Mouse (Mus musculus) erythroblast, embryonic 14.5 days (primary cell): ENCODE results near the gene Gmnn.

Experiments
- GATA1 ChIP-seq: IDR thresholded peaks from 2 replicates; pipeline ENCODE4 v1.6.1; 2012; ENCODE audit warnings: low read length, inconsistent platforms, mixed read lengths
- TAL1 ChIP-seq: IDR thresholded peaks from 3 replicates; pipeline ENCODE4 v1.6.1; 2012; ENCODE audit warnings: low read length, inconsistent platforms, mixed read lengths

GRCm38 (mm10) chr13:24776146-24776844, 14.6 kb upstream of the Gmnn start:
- TF ChIP-seq GATA1 (no peak), TAL1 (no peak)
